ENCODE assay signal across 15 mouse cellular contexts in the genomic region with DNA sequence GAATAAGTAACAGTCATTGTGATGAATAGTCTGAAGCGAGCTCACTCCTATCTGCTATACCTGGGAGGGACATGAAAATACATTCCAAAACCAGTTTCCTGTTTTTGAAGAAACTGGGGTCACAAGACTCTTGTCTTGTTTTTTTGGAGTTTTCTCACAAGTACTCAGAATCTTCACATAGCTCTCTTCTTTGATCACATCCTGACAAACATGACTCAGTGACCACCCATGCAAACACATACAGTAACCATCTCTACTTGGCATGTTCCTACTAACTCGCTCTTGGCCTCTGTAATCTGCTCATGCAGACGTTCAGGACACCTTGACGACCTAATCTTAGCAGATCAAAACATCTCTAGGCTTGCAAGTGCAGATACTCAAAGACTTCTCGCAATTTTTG. TPM values are rescaled to one million over a fixed set of nuclear protein-coding genes. Genes with fewer than 3 reads are reported as not detected.
DNase-seq lines count a peak whose midpoint lies in the region; ATAC-seq and TF ChIP-seq lines count a peak whose summit lies in the region.
"Had no signal": no experiment of that assay in that cellular context is flagged by ENCODE, and none has a peak within 500 bp of the region (broad histone marks: within the 10 kb centered on the region; RNA-seq: fewer than 3 reads in every experiment).

No protein-coding gene starts in this region.

- intact Hi-C loops in left cerebral cortex, postnatal 4 days (cut with DNase I), result no loop called here

- DNase-seq in liver, adult 2 months (ENCODE audit: extremely low read depth, low read depth, low spot score), result no peak
- DNase-seq in liver, embryonic 11.5 days (ENCODE audit: low spot score), result no peak
- peak; percentile 63 for DNase-seq in CD4-positive, CD25-positive, alpha-beta regulatory T cell, adult 2 months (ENCODE audit: low read depth, low spot score)
- peak; percentile 79 for DNase-seq in naive thymus-derived CD4-positive, alpha-beta T cell, adult 2 months (ENCODE audit: low read depth)
- DNase-seq in left cerebral cortex, postnatal 4 days, result no peak
- DNase-seq in MN1 (ENCODE audit: low spot score), result no peak
- DNase-seq: cerebellum, adult 2 months; heart, postnatal 10 days; layer of hippocampus, postnatal 36 days; liver, embryonic 13.5 days had no signal

- no peak for TF ChIP-seq POLR2A in liver, adult 2 months (IDR thresholded peaks at IDR 0.05; ENCODE audit: extremely low read depth, insufficient read depth, low read length)
- no peak for TF ChIP-seq POLR2A in bone marrow macrophage, adult 2 months (IDR thresholded peaks at IDR 0.05; ENCODE audit: borderline replicate concordance, low read depth, low read length)

- H3K9me3 ChIP-seq in liver, embryonic 11.5 days (ENCODE audit: control insufficient read depth, low read length), result no peaks in the 10 kb centered on the region
- H3K9me3 ChIP-seq in hindbrain, embryonic 16.5 days (ENCODE audit: control insufficient read depth, low read length), result no peaks in the 10 kb centered on the region
- H3K9me3 ChIP-seq: forebrain, embryonic 15.5 days; hindbrain, embryonic 13.5 days; liver, embryonic 13.5 days; midbrain, embryonic 10.5 days had no signal

- H3K27ac ChIP-seq in liver, adult 2 months (replicated peaks; ENCODE audit: insufficient read depth, low read depth, low read length), result 0 out of 2 replicates have a peak overlapping the region, but pooled peaks have one; percentile 27
- no peak overlapping the region for H3K27ac ChIP-seq in liver, embryonic 11.5 days (ENCODE audit: low read depth, low read length)
- peak overlapping the region; percentile 67 for H3K27ac ChIP-seq in bone marrow macrophage, adult 2 months (ENCODE audit: insufficient read depth, low read depth, low read length)
- H3K27ac ChIP-seq in hindbrain, embryonic 16.5 days (ENCODE audit: low read depth, low read length), result no peak overlapping the region
- H3K27ac ChIP-seq: forebrain, embryonic 15.5 days; hindbrain, embryonic 13.5 days; liver, embryonic 13.5 days; midbrain, embryonic 10.5 days had no signal

- no peaks in the 10 kb centered on the region for H3K36me3 ChIP-seq in liver, adult 2 months (ENCODE audit: control insufficient read depth, insufficient read depth, low read length)
- H3K36me3 ChIP-seq in liver, embryonic 11.5 days (ENCODE audit: control insufficient read depth, insufficient read depth, low read length), result no peaks in the 10 kb centered on the region
- no peaks in the 10 kb centered on the region for H3K36me3 ChIP-seq in hindbrain, embryonic 16.5 days (ENCODE audit: control insufficient read depth, insufficient read depth, low read length)
- H3K36me3 ChIP-seq: forebrain, embryonic 15.5 days; hindbrain, embryonic 13.5 days; liver, embryonic 13.5 days; midbrain, embryonic 10.5 days had no signal

- no peaks in the 10 kb centered on the region for H3K79me2 ChIP-seq in liver, adult 2 months (ENCODE audit: control insufficient read depth, insufficient read depth, low read length)

- ATAC-seq in liver, embryonic 11.5 days (replicated peaks; ENCODE audit: low FRiP score), result no peak
- ATAC-seq in hindbrain, embryonic 16.5 days, result no peak
- ATAC-seq: forebrain, embryonic 15.5 days had no signal

- no peak overlapping the region for H3K9ac ChIP-seq in liver, adult 2 months (ENCODE audit: low read depth, low read length)
- no peak overlapping the region for H3K9ac ChIP-seq in liver, embryonic 11.5 days (ENCODE audit: low read depth, low read length)
- no peak overlapping the region for H3K9ac ChIP-seq in hindbrain, embryonic 16.5 days (ENCODE audit: low read depth, low read length)
- H3K9ac ChIP-seq: forebrain, embryonic 15.5 days; hindbrain, embryonic 13.5 days; liver, embryonic 13.5 days had no signal

- no peak overlapping the region for H3K4me2 ChIP-seq in liver, embryonic 11.5 days
- H3K4me2 ChIP-seq in hindbrain, embryonic 16.5 days (ENCODE audit: low read length), result no peak overlapping the region
- H3K4me2 ChIP-seq: forebrain, embryonic 15.5 days; hindbrain, embryonic 13.5 days; liver, embryonic 13.5 days had no signal

- no peaks in the 10 kb centered on the region for H3K27me3 ChIP-seq in liver, adult 2 months (ENCODE audit: control insufficient read depth, insufficient read depth, low read length)
- no peaks in the 10 kb centered on the region for H3K27me3 ChIP-seq in liver, embryonic 11.5 days (replicated peaks; ENCODE audit: control insufficient read depth, insufficient read depth, low read length)
- no peaks in the 10 kb centered on the region; the same call in 1 of the 2 replicates for H3K27me3 ChIP-seq in hindbrain, embryonic 16.5 days (replicated peaks; ENCODE audit: control insufficient read depth, insufficient read depth, low read length)
- H3K27me3 ChIP-seq: forebrain, embryonic 15.5 days; hindbrain, embryonic 13.5 days; liver, embryonic 13.5 days had no signal

- no peaks in the 10 kb centered on the region; the same call in 1 of the 2 replicates for H3K4me1 ChIP-seq in liver, adult 2 months (ENCODE audit: control insufficient read depth, insufficient read depth, low read length)
- no peaks in the 10 kb centered on the region for H3K4me1 ChIP-seq in liver, embryonic 11.5 days (replicated peaks; ENCODE audit: control insufficient read depth, insufficient read depth, low read length)
- peaks cover 36% of the 10 kb centered on the region for H3K4me1 ChIP-seq in bone marrow macrophage, adult 2 months (ENCODE audit: control insufficient read depth, insufficient read depth, low read length)
- no peaks in the 10 kb centered on the region for H3K4me1 ChIP-seq in hindbrain, embryonic 16.5 days (ENCODE audit: control insufficient read depth, insufficient read depth, low read depth, low read length)
- H3K4me1 ChIP-seq: forebrain, embryonic 15.5 days; hindbrain, embryonic 13.5 days; liver, embryonic 13.5 days; midbrain, embryonic 10.5 days had no signal

- 67% methylated on average over 5 of the region's 5 CpGs for WGBS in liver, adult 2 months
- WGBS in liver, embryonic 11.5 days, result 55% methylated on average over 5 of the region's 5 CpGs
- 80% methylated on average over 5 of the region's 5 CpGs for WGBS in hindbrain, embryonic 16.5 days

- H3K4me3 ChIP-seq in liver, adult 2 months (ENCODE audit: insufficient read depth, low read depth, low read length), result no peak overlapping the region
- H3K4me3 ChIP-seq in liver, embryonic 11.5 days (ENCODE audit: low read depth, low read length), result no peak overlapping the region
- H3K4me3 ChIP-seq in bone marrow macrophage, adult 2 months (ENCODE audit: insufficient read depth, low read length), result no peak overlapping the region; the same call in 1 of the 2 replicates
- H3K4me3 ChIP-seq in hindbrain, embryonic 16.5 days (ENCODE audit: low read length), result no peak overlapping the region
- H3K4me3 ChIP-seq: forebrain, embryonic 15.5 days; hindbrain, embryonic 13.5 days; liver, embryonic 13.5 days; midbrain, embryonic 10.5 days had no signal

- TF ChIP-seq CTCF in liver, adult 2 months (IDR thresholded peaks at IDR 0.05; ENCODE audit: low read depth, low read length), result no peak
- no peak for TF ChIP-seq CTCF in bone marrow macrophage, adult 2 months (IDR thresholded peaks at IDR 0.05; ENCODE audit: low read depth, low read length)

RNA-seq across cellular contexts. Expression of a gene that starts 3.4 kb away (rescaled TPM):
- total RNA-seq in liver, adult 2 months (2014; rRNA removed), result 0.37 and 0.87 TPM in 2 replicates
- polyA plus RNA-seq in liver, adult 2 months (2012; rRNA removed), result 0.12 and 0.26 TPM in 2 replicates
- 0.73 and 0.92 TPM in 2 replicates for polyA plus RNA-seq in liver, embryonic 11.5 days (2014; fragmentation: Nextera tagmentation; extraction: Ambion mirVana)
- polyA plus RNA-seq in bone marrow macrophage, adult 2 months (2012; ENCODE audit: insufficient read depth, insufficient read length, missing spikeins), result 5.5 and 7.6 TPM in 2 replicates
- total RNA-seq in left cerebral cortex, postnatal 4 days (2021), result under 1 TPM; 0.18 to 0.20 TPM
- 0.07 and 0.18 TPM in 2 replicates for polyA plus RNA-seq in hindbrain, embryonic 16.5 days (2015; fragmentation: Nextera tagmentation; extraction: Ambion mirVana)

RNA-seq across cellular contexts. Expression of a gene that starts 24.3 kb away (rescaled TPM):
- 0.37 and 0.40 TPM in 2 replicates for total RNA-seq in liver, adult 2 months (2014; rRNA removed)
- 0.68 and 0.93 TPM in 2 replicates for polyA plus RNA-seq in liver, adult 2 months (2012; rRNA removed)
- 2.6 and 3.9 TPM in 2 replicates for polyA plus RNA-seq in liver, embryonic 11.5 days (2014; fragmentation: Nextera tagmentation; extraction: Ambion mirVana)
- polyA plus RNA-seq in bone marrow macrophage, adult 2 months (2012; ENCODE audit: insufficient read depth, insufficient read length, missing spikeins), result 2.5 and 2.9 TPM in 2 replicates
- 1 to 10 TPM; 5.0 to 7.7 TPM for total RNA-seq in left cerebral cortex, postnatal 4 days (2021)
- polyA plus RNA-seq in hindbrain, embryonic 16.5 days (2015; fragmentation: Nextera tagmentation; extraction: Ambion mirVana), result 2.4 and 5.0 TPM in 2 replicates

RNA-seq across cellular contexts. Expression of a gene that starts 25.3 kb away (rescaled TPM):
- total RNA-seq in liver, adult 2 months (2014; rRNA removed), result 13.6 and 17.9 TPM in 2 replicates
- polyA plus RNA-seq in liver, adult 2 months (2012; rRNA removed), result 15.2 and 20.0 TPM in 2 replicates
- 100 and 107 TPM in 2 replicates for polyA plus RNA-seq in liver, embryonic 11.5 days (2014; fragmentation: Nextera tagmentation; extraction: Ambion mirVana)
- 41.6 and 42.5 TPM in 2 replicates for polyA plus RNA-seq in bone marrow macrophage, adult 2 months (2012; ENCODE audit: insufficient read depth, insufficient read length, missing spikeins)
- 10 to 100 TPM; 77.5 to 91.2 TPM for total RNA-seq in left cerebral cortex, postnatal 4 days (2021)
- 71.6 and 73.9 TPM in 2 replicates for polyA plus RNA-seq in hindbrain, embryonic 16.5 days (2015; fragmentation: Nextera tagmentation; extraction: Ambion mirVana)

Comparison
In these comparisons a context has a peak if more than half of its experiments do, and no peak if none do; other contexts are left out.
1. H3K27ac ChIP-seq: peak in liver, adult 2 months (single experiment) and bone marrow macrophage, adult 2 months (single experiment); none in liver, embryonic 11.5 days (single experiment) and hindbrain, embryonic 16.5 days (single experiment).
2. DNase-seq: peak in CD4-positive, CD25-positive, alpha-beta regulatory T cell, adult 2 months (single experiment) and naive thymus-derived CD4-positive, alpha-beta T cell, adult 2 months (single experiment); none in liver, adult 2 months (single experiment), liver, embryonic 11.5 days (single experiment), left cerebral cortex, postnatal 4 days (single experiment) and MN1 (single experiment).